Mouse (Mus musculus): ENCODE data around the gene Diras1.

DNA sequence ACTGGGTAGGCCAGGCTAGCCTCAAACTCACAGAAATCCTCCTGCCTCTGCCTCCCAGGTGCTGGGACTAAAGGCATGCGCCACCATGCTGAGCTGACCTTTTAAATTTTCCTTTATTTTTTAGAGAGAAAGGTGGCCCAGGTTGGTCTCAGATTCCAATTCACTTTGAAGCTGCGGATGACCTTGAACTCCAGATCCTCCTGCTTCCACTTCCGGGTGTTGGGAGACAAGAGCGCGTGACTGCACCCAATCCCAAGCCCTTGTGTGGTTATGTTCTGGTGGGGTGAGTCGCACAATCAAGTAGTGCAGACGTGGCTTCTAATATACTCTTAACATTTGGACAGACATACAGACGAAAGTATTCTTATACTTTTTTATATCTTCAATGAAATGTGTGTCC lies 29.0 kb downstream of the Diras1 start:
- no peak for TF ChIP-seq CTCF (IDR thresholded peaks at IDR 0.05; ENCODE audit: extremely low read depth, insufficient read depth, low read length)
- no peak for TF ChIP-seq POLR2A (IDR thresholded peaks at IDR 0.05; ENCODE audit: extremely low read depth, insufficient read depth, low read length)

All from cortical plate, adult 2 months (tissue).